Mouse (Mus musculus): ENCODE results near the gene 2010111I01Rik.

GRCm38 (mm10) chr13:63316407-63316806 is 351.7 kb downstream of the 2010111I01Rik start:
- no peak for TF ChIP-seq GABPA (IDR thresholded peaks at IDR 0.05; ENCODE audit: insufficient replicate concordance, low read depth, low read length)
- no peak for TF ChIP-seq MAZ (IDR thresholded peaks at IDR 0.05; ENCODE audit: low read depth, low read length)
- no peak for TF ChIP-seq CTCF (conservative IDR thresholded peaks at IDR 0.05 in 1 of 2, IDR thresholded peaks at IDR 0.05 in 1 of 2; ENCODE audit: low read depth in 2 of 2, low read length in 2 of 2)
- TF ChIP-seq POLR2A (IDR thresholded peaks at IDR 0.05; ENCODE audit: low read depth, low read length) = no peak
- TF ChIP-seq ZMIZ1 (IDR thresholded peaks at IDR 0.05; ENCODE audit: low read depth, low read length) = no peak
- TF ChIP-seq E2F4 (IDR thresholded peaks at IDR 0.05; ENCODE audit: insufficient replicate concordance, low read depth, low read length) = no peak
- TF ChIP-seq TBP (conservative IDR thresholded peaks at IDR 0.05; ENCODE audit: low read depth, low read length) = no peak
- TF ChIP-seq SIN3A (IDR thresholded peaks at IDR 0.05; ENCODE audit: low read length) = no peak
- TF ChIP-seq ZC3H11A (IDR thresholded peaks at IDR 0.05; ENCODE audit: low read depth, low read length) = no peak
- TF ChIP-seq NRF1 (IDR thresholded peaks at IDR 0.05; ENCODE audit: low read depth, low read length) = no peak

Data from CH12.LX (cell line).